Mouse (Mus musculus) liver, embryonic 14.5 days (tissue): ENCODE measurements around the gene Mpnd. TPM values are rescaled to one million over a fixed set of nuclear protein-coding genes. Genes with fewer than 3 reads are reported as not detected.

Experiments used
- ATAC-seq: fragments of 200-750 bp; cut with Nextera tagmentation; 2 replicates; pipeline ENCODE4 v1.8.0; 2017; ENCODE audit warnings: moderate number of reproducible peaks, mild to moderate bottlenecking, moderate library complexity; ENCODE audit not compliant: insufficient read depth
- DNase-seq, 3 experiments: peaks; one replicate each; pipeline ENCODE4 v3.0.0-alpha.2; 2012 to 2013; ENCODE audit warnings: low read depth in 3 of 3, low spot score in 3 of 3
- H3K27ac ChIP-seq: fragments of 300-500 bp; sonication (generic); 2 replicates; pipeline ENCODE4 v1.5.1; 2014; ENCODE audit warnings: moderate library complexity, mild to moderate bottlenecking, control low read depth, inconsistent platforms
- H3K27me3 ChIP-seq: fragments of 300-500 bp; sonication (generic); 2 replicates; pipeline ENCODE4 v1.6.1; 2014; ENCODE audit warnings: mild to moderate bottlenecking, low read length, moderate library complexity; ENCODE audit not compliant: control insufficient read depth, insufficient read depth
- H3K36me3 ChIP-seq: fragments of 300-500 bp; sonication (generic); replicated peaks from 2 replicates; pipeline ENCODE4 v1.6.1; 2014; ENCODE audit warnings: low read depth; ENCODE audit not compliant: control insufficient read depth, insufficient read depth
- H3K4me1 ChIP-seq, 2 experiments: fragments of 200-500 bp in 1 of 2; fragments of 300-500 bp in 1 of 2; sonication (generic) in 1 of 2; replicated peaks; 2 replicates each; pipeline ENCODE4 v1.6.1; 2012 to 2014; ENCODE audit warnings: antibody characterized with exemption in 1 of 2, inconsistent platforms in 1 of 2, low read length in 1 of 2; ENCODE audit not compliant: control insufficient read depth in 2 of 2, insufficient read depth in 2 of 2
- H3K4me2 ChIP-seq: fragments of 300-500 bp; sonication (generic); 2 replicates; pipeline ENCODE4 v1.6.1; 2014; ENCODE audit warnings: low read depth, mild to moderate bottlenecking, control low read depth, moderate library complexity
- H3K4me3 ChIP-seq, 2 experiments: fragments of 200-500 bp in 1 of 2; fragments of 300-500 bp in 1 of 2; sonication (generic) in 1 of 2; 2 replicates each; pipeline ENCODE4 v1.5.1; 2012 to 2014; ENCODE audit warnings: low read depth in 2 of 2, low read length in 2 of 2, mild to moderate bottlenecking in 2 of 2, control low read depth in 1 of 2, inconsistent platforms in 1 of 2, moderate library complexity in 1 of 2; ENCODE audit not compliant: insufficient read depth in 1 of 2
- H3K9ac ChIP-seq: fragments of 300-500 bp; sonication (generic); replicated peaks from 2 replicates; pipeline ENCODE4 v1.6.1; 2014; ENCODE audit warnings: mild to moderate bottlenecking, control low read depth, moderate library complexity
- H3K9me3 ChIP-seq: fragments of 300-500 bp; sonication (generic); 2 replicates; pipeline ENCODE4 v1.6.1; 2016; ENCODE audit warnings: low read length, mixed read lengths; ENCODE audit not compliant: control insufficient read depth
- CTCF ChIP-seq: IDR thresholded peaks from 2 replicates; pipeline ENCODE4 v1.5.1; 2016; ENCODE audit warnings: antibody characterized with exemption, low read depth, control low read depth
- EP300 ChIP-seq: IDR thresholded peaks from 2 replicates; pipeline ENCODE4 v1.6.1; 2016; ENCODE audit warnings: antibody characterized with exemption, low read depth
- WGBS: fragments of 180-500 bp; shearing (Covaris S2); extraction: QIAGEN DNeasy Blood & Tissue Kit; methylation state at CpG from one replicate; pipeline ENCODE4 v1.1.7; 2014; ENCODE audit not compliant: insufficient replicate concordance; 5-methylcytosine and 5-hydroxymethylcytosine counted together
- polyA plus RNA-seq, 2 experiments: library from polyadenylated mRNA; depleted of rRNA in 1 of 2; stranded (reverse) in 1 of 2; unstranded in 1 of 2; fragments of >200 nt; fragmentation: Nextera tagmentation in 1 of 2; extraction: Ambion mirVana in 1 of 2; gene quantifications; 2 replicates each; pipeline versions ENCODE4 v1.2.1 to v1.2.3; 2012 to 2014

The Mpnd gene
- polyA plus RNA-seq, 2 experiments, result 12.9 to 15.7 TPM

- Histone ChIP-seq H3K4me1 (peaks cover 0 to 4% of the 10 kb centered on the region in 2 experiments; a peak in 1 of 4 replicates), H3K9ac (no peak overlapping the region), H3K27me3 (no peaks in the 10 kb centered on the region), H3K27ac (no peak overlapping the region), H3K9me3 (no peaks in the 10 kb centered on the region), H3K36me3 (peaks cover 17% of the 10 kb centered on the region), H3K4me2 (no peak overlapping the region), H3K4me3 (no peak overlapping the region)
- TF ChIP-seq EP300, result no peak
- TF ChIP-seq CTCF, result peak; percentile 73
- DNase-seq (no peak), ATAC-seq (0 out of 2 replicates have a peak, but pooled peaks have one; percentile 16)
- 72% methylated on average over 20 of the region's 20 CpGs for WGBS
These were observed 13.0 kb downstream of the Mpnd start for GRCm38 (mm10) chr17:56018347-56019131.

- H3K27me3 ChIP-seq, result no peaks in the 10 kb centered on the region
- H3K27ac ChIP-seq, result no peak overlapping the region
- peaks cover 14% of the 10 kb centered on the region for H3K36me3 ChIP-seq
- no peak for ATAC-seq
- H3K4me2 ChIP-seq, result no peak overlapping the region
- peaks cover 0 to 12% of the 10 kb centered on the region in 2 experiments; a peak in 2 of 4 replicates for H3K4me1 ChIP-seq
- TF ChIP-seq EP300 (no peak), CTCF (no peak)
- H3K4me3 ChIP-seq, result no peak overlapping the region
- no peak overlapping the region for H3K9ac ChIP-seq
- WGBS, result 88% methylated on average over 6 of the region's 6 CpGs
- DNase-seq, result no peak
- H3K9me3 ChIP-seq, result no peaks in the 10 kb centered on the region
These were observed 15.0 kb downstream of the Mpnd start for GRCm38 (mm10) chr17:56020400-56021084.

GRCm38 (mm10) chr17:56021161-56021910 is 15.8 kb downstream of the Mpnd start:
- H3K27me3 ChIP-seq, result no peaks in the 10 kb centered on the region
- 57% methylated on average over 4 of the region's 4 CpGs for WGBS
- TF ChIP-seq EP300, result no peak
- 0 out of 2 replicates have a peak, but pooled peaks have one; percentile 5 for TF ChIP-seq CTCF
- H3K36me3 ChIP-seq, result peaks cover 14% of the 10 kb centered on the region
- H3K9me3 ChIP-seq, result no peaks in the 10 kb centered on the region
- H3K27ac ChIP-seq, result no peak overlapping the region
- ATAC-seq, result no peak
- no peak overlapping the region for H3K4me3 ChIP-seq
- DNase-seq, result no peak
- H3K4me2 ChIP-seq, result no peak overlapping the region
- no peak overlapping the region for H3K9ac ChIP-seq
- peaks cover 0 to 14% of the 10 kb centered on the region in 2 experiments; a peak in 2 of 4 replicates for H3K4me1 ChIP-seq

- WGBS, result 83% methylated on average over 2 of the region's 2 CpGs
- ATAC-seq, result no peak
These were observed 16.8 kb downstream of the Mpnd start for GRCm38 (mm10) chr17:56022131-56022988.

More at GRCm38 (mm10) chr17:56022131-56022988, 16.8 kb downstream of the Mpnd start:
- no peak for TF ChIP-seq CTCF
- Histone ChIP-seq H3K4me2 (no peak overlapping the region), H3K27me3 (no peaks in the 10 kb centered on the region), H3K27ac (no peak overlapping the region), H3K4me3 (no peak overlapping the region), H3K4me1 (peaks cover 0 to 14% of the 10 kb centered on the region in 2 experiments; a peak in 2 of 4 replicates), H3K9me3 (no peaks in the 10 kb centered on the region), H3K36me3 (peaks cover 5% of the 10 kb centered on the region), H3K9ac (no peak overlapping the region)
- DNase-seq, result no peak
